Mouse (Mus musculus) small intestine, adult 2 months (tissue): Measurements from ENCODE around the gene Myh9.

Experiments
- CTCF ChIP-seq: fragments of 200-500 bp; IDR thresholded peaks from 2 replicates; pipeline ENCODE4 v1.5.1; 2012; ENCODE audit warnings: low read depth, mild to moderate bottlenecking, control low read depth, inconsistent platforms, low read length, moderate library complexity, mixed read lengths; ENCODE audit not compliant: insufficient replicate concordance, insufficient read length; ENCODE audit errors: extremely low read depth
- POLR2A ChIP-seq: fragments of 200-500 bp; IDR thresholded peaks from 2 replicates; pipeline ENCODE4 v1.6.1; 2012; ENCODE audit warnings: low read depth, mild to moderate bottlenecking, control low read depth, inconsistent platforms, low read length, moderate library complexity

GRCm38 (mm10) chr15:77765484-77766093 is 76.4 kb downstream of the Myh9 start:
- TF ChIP-seq CTCF (no peak), POLR2A (no peak)
